Mouse (Mus musculus): ENCODE results near the gene Atp13a3. TPM values are rescaled to one million over a fixed set of nuclear protein-coding genes. Genes with fewer than 3 reads are reported as not detected.

Gene Atp13a3
- polyA plus RNA-seq, 1 experiment, result 139 TPM

DNA sequence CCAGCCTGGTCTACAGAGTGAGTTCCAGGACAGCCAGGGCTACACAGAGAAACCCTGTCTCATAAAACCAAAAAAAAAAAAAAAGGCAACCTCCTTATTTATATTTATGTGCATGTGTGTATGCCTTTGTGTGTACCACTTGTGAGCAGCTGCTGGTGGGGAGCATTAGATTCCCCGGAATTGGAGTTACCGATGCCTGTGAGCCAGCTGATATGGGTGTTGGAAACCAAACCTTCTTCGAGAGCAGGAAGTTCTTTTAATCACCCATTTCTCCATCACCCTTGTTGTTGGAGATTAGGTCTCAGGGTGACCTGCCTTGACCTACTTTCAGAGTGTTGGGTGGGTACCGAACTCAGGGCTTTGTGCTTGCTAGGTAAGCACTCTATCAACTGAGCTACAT lies 5.1 kb upstream of the Atp13a3 start:
- Histone ChIP-seq H3K27me3 (ENCODE audit: control insufficient read depth, insufficient read depth, low read length, poor library complexity, severe bottlenecking) (no peaks in the 10 kb centered on the region), H3K9me3 (replicated peaks; ENCODE audit: control insufficient read depth, insufficient read depth, low read length, poor library complexity, severe bottlenecking) (no peaks in the 10 kb centered on the region), H3K27ac (ENCODE audit: insufficient read depth, low read length) (no peak overlapping the region), H3K4me1 (ENCODE audit: control insufficient read depth, insufficient read depth, low read length) (no peaks in the 10 kb centered on the region), H3K4me3 (ENCODE audit: low read depth, low read length) (no peak overlapping the region), H3K36me3 (ENCODE audit: control insufficient read depth, insufficient read depth, low read length, poor library complexity, severe bottlenecking) (no peaks in the 10 kb centered on the region), H3K9ac (ENCODE audit: low read depth, poor library complexity, severe bottlenecking) (no peak overlapping the region)
- no peak for TF ChIP-seq EP300 (IDR thresholded peaks at IDR 0.05; ENCODE audit: insufficient read depth, low read depth, low read length)
- TF ChIP-seq POLR2A (IDR thresholded peaks at IDR 0.05; ENCODE audit: insufficient read depth, low read length), result no peak
- no peak for TF ChIP-seq CTCF (IDR thresholded peaks at IDR 0.05; ENCODE audit: low read depth, low read length)

DNA sequence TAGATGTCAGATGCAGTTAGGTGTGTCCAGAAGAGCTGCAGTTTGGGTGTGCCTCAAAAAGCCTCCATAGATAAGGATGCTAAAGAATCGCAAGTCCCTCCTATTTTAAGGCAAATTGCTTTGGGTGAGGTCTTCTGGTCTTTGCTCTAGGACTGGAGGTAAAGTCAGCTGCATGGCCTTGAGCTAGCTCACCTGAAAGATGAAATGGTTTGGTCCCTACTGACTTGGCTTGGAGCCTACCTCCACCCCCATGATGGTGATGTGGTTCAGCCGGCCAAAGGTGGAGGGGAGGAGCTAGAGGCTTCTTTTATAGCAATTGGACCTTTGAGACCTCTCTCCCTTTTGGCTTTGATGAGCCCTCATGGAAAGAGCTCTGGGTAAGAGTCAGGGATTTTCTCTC lies 1.7 kb upstream of the Atp13a3 start:
- Histone ChIP-seq H3K9ac (ENCODE audit: low read depth, poor library complexity, severe bottlenecking) (no peak overlapping the region), H3K4me3 (ENCODE audit: low read depth, low read length) (no peak overlapping the region), H3K9me3 (replicated peaks; ENCODE audit: control insufficient read depth, insufficient read depth, low read length, poor library complexity, severe bottlenecking) (no peaks in the 10 kb centered on the region), H3K27me3 (ENCODE audit: control insufficient read depth, insufficient read depth, low read length, poor library complexity, severe bottlenecking) (no peaks in the 10 kb centered on the region), H3K36me3 (ENCODE audit: control insufficient read depth, insufficient read depth, low read length, poor library complexity, severe bottlenecking) (no peaks in the 10 kb centered on the region), H3K27ac (ENCODE audit: insufficient read depth, low read length) (no peak overlapping the region), H3K4me1 (ENCODE audit: control insufficient read depth, insufficient read depth, low read length) (no peaks in the 10 kb centered on the region)
- TF ChIP-seq CTCF (IDR thresholded peaks at IDR 0.05; ENCODE audit: low read depth, low read length) (no peak), EP300 (IDR thresholded peaks at IDR 0.05; ENCODE audit: insufficient read depth, low read depth, low read length) (no peak), POLR2A (IDR thresholded peaks at IDR 0.05; ENCODE audit: insufficient read depth, low read length) (no peak)

DNA sequence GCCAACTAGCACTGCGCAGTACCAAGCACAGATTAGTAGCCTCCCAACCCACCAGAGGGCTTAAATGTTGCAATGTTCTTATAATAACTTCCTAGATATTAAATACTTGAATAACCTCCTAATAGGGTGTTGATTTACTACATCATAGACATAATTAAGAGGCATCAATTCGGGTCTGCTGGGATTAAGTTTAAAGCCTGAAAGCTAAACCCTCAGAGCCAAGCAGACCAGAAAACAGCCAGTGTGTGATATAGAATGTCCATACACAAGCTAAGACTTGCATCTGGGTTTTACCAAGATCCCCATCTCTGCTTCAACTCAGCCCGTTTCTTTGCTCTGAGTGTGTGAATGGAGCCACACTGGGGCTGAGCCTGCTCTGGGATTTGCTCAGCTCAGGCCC lies 2.2 kb downstream of the Atp13a3 start:
- Histone ChIP-seq H3K27me3 (ENCODE audit: control insufficient read depth, insufficient read depth, low read length, poor library complexity, severe bottlenecking) (no peaks in the 10 kb centered on the region), H3K4me3 (ENCODE audit: low read depth, low read length) (no peak overlapping the region), H3K4me1 (ENCODE audit: control insufficient read depth, insufficient read depth, low read length) (no peaks in the 10 kb centered on the region), H3K36me3 (ENCODE audit: control insufficient read depth, insufficient read depth, low read length, poor library complexity, severe bottlenecking) (no peaks in the 10 kb centered on the region), H3K27ac (ENCODE audit: insufficient read depth, low read length) (no peak overlapping the region), H3K9ac (ENCODE audit: low read depth, poor library complexity, severe bottlenecking) (no peak overlapping the region), H3K9me3 (replicated peaks; ENCODE audit: control insufficient read depth, insufficient read depth, low read length, poor library complexity, severe bottlenecking) (no peaks in the 10 kb centered on the region)
- no peak for TF ChIP-seq POLR2A (IDR thresholded peaks at IDR 0.05; ENCODE audit: insufficient read depth, low read length)
- TF ChIP-seq CTCF (IDR thresholded peaks at IDR 0.05; ENCODE audit: low read depth, low read length), result no peak
- TF ChIP-seq EP300 (IDR thresholded peaks at IDR 0.05; ENCODE audit: insufficient read depth, low read depth, low read length), result no peak

DNA sequence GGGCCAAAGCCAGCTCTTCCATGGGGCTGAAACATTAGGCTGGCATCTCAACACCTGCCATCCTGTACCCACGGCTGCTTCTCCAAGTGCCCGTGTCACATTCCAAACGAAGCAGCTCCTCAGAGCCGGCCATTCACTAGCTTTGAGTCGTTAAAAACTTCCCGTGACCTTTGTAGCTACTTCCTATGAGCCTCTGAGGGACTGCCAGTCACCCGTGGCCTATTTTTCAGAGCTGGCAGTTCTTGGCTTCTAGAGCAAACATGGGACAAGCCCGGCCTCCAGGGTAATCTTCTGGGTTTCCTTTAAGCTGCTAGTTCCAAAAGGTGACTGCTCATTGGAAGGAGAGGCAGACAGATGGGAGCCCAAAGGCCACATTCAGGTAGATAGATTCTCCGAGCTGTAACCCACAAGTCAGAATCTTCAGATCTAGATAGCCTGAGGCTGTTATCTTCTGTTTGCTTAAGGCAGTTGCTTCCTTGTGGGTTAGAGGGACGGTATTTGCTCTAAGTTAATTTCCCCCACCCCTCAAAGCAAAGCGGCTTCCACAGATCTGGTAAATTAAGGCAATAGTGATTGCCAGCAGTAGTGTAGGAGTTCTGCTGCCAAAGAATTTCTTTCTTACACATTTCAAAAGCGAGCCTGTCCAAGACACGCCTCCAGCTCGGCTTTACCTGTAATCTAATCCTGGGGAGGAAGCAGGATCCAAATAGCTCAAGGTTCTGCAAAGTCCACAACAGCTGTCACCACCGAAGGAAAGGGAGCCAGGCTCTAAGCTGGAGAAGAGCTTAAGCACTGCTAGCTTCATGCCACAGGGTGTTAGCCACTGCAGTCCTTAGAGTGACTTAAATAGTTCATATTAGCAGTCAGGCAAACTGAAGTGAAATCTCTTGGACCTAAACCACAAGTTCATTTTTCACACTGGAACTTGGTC lies 8.4 kb downstream of the Atp13a3 start:
- peaks cover 2% of the 10 kb centered on the region for H3K4me1 ChIP-seq (ENCODE audit: control insufficient read depth, insufficient read depth, low read length)
- TF ChIP-seq POLR2A (IDR thresholded peaks at IDR 0.05; ENCODE audit: insufficient read depth, low read length) (no peak), EP300 (IDR thresholded peaks at IDR 0.05; ENCODE audit: insufficient read depth, low read depth, low read length) (no peak), CTCF (IDR thresholded peaks at IDR 0.05; ENCODE audit: low read depth, low read length) (no peak)
- no peaks in the 10 kb centered on the region for H3K27me3 ChIP-seq (ENCODE audit: control insufficient read depth, insufficient read depth, low read length, poor library complexity, severe bottlenecking)
- no peaks in the 10 kb centered on the region for H3K9me3 ChIP-seq (replicated peaks; ENCODE audit: control insufficient read depth, insufficient read depth, low read length, poor library complexity, severe bottlenecking)
- no peak overlapping the region for H3K4me3 ChIP-seq (ENCODE audit: low read depth, low read length)
- no peak overlapping the region for H3K27ac ChIP-seq (ENCODE audit: insufficient read depth, low read length)
- no peaks in the 10 kb centered on the region for H3K36me3 ChIP-seq (ENCODE audit: control insufficient read depth, insufficient read depth, low read length, poor library complexity, severe bottlenecking)
- H3K9ac ChIP-seq (ENCODE audit: low read depth, poor library complexity, severe bottlenecking), result no peak overlapping the region

DNA sequence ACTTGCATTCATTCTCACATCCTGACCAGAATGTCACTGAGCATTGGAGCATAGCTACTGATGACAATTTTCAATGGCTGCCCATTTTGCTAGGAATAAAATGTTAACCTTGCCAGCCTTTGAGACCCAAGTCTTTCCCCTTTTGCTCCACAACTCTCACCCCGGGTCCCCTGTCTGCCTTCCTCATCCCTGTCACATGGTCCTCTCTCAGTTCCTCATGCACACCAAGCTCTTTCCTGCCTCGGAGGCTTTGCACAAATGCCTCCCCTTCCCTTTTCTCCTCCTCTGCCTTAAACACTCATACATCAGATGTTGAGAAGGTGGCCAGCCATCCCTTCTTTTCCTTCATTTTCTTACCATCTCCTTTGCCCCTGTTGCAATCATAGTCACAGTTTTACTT lies 10.6 kb downstream of the Atp13a3 start:
- no peaks in the 10 kb centered on the region for H3K9me3 ChIP-seq (replicated peaks; ENCODE audit: control insufficient read depth, insufficient read depth, low read length, poor library complexity, severe bottlenecking)
- H3K4me3 ChIP-seq (ENCODE audit: low read depth, low read length), result no peak overlapping the region
- no peaks in the 10 kb centered on the region for H3K36me3 ChIP-seq (ENCODE audit: control insufficient read depth, insufficient read depth, low read length, poor library complexity, severe bottlenecking)
- peaks cover 5% of the 10 kb centered on the region for H3K4me1 ChIP-seq (ENCODE audit: control insufficient read depth, insufficient read depth, low read length)
- H3K27me3 ChIP-seq (ENCODE audit: control insufficient read depth, insufficient read depth, low read length, poor library complexity, severe bottlenecking), result no peaks in the 10 kb centered on the region
- H3K27ac ChIP-seq (ENCODE audit: insufficient read depth, low read length), result no peak overlapping the region
- no peak overlapping the region for H3K9ac ChIP-seq (ENCODE audit: low read depth, poor library complexity, severe bottlenecking)
- TF ChIP-seq EP300 (IDR thresholded peaks at IDR 0.05; ENCODE audit: insufficient read depth, low read depth, low read length) (no peak), POLR2A (IDR thresholded peaks at IDR 0.05; ENCODE audit: insufficient read depth, low read length) (no peak), CTCF (IDR thresholded peaks at IDR 0.05; ENCODE audit: low read depth, low read length) (no peak)

DNA sequence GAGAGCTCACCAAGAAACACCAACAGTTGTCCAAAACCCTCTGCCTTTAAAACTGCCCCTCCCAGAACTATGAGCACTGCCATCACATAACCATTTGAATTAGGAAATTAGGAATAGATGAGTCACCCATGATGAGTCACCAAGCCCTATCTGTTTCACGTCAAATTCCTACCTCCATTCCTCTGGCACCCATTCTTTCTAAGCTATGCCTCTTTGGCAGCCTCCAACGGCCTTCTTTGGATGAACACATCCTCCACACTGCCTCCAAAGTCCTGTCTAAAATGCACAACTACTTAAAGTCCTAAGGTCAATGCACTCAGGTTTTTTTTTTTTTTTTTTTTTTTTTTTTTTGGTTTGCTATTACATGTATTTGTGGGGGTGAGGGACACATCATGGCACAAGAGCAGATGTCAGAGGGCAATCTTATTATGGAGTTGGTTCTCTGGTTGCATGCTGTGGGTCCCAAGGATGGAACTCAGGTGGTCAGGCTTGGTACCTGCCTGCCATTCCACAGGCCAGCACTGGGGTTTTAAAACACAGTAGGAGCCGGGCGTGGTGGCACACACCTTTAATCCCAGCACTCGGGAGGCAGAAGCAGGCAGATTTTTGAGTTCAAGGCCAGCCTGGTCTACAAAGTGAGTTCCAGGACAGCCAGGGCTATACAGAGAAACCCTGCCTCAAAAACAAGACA lies 15.0 kb downstream of the Atp13a3 start:
- Histone ChIP-seq H3K27ac (ENCODE audit: insufficient read depth, low read length) (no peak overlapping the region), H3K9ac (ENCODE audit: low read depth, poor library complexity, severe bottlenecking) (no peak overlapping the region), H3K36me3 (ENCODE audit: control insufficient read depth, insufficient read depth, low read length, poor library complexity, severe bottlenecking) (0 out of 2 replicates have a peak, but pooled peaks cover 4% of the 10 kb centered on the region), H3K9me3 (replicated peaks; ENCODE audit: control insufficient read depth, insufficient read depth, low read length, poor library complexity, severe bottlenecking) (no peaks in the 10 kb centered on the region), H3K4me1 (ENCODE audit: control insufficient read depth, insufficient read depth, low read length) (peaks cover 5% of the 10 kb centered on the region), H3K27me3 (ENCODE audit: control insufficient read depth, insufficient read depth, low read length, poor library complexity, severe bottlenecking) (no peaks in the 10 kb centered on the region), H3K4me3 (ENCODE audit: low read depth, low read length) (no peak overlapping the region)
- TF ChIP-seq CTCF (IDR thresholded peaks at IDR 0.05; ENCODE audit: low read depth, low read length) (no peak), EP300 (IDR thresholded peaks at IDR 0.05; ENCODE audit: insufficient read depth, low read depth, low read length) (no peak), POLR2A (IDR thresholded peaks at IDR 0.05; ENCODE audit: insufficient read depth, low read length) (no peak)
